Mouse (Mus musculus): Measurements from ENCODE around the gene Teddm3. TPM values are rescaled to one million over a fixed set of nuclear protein-coding genes. Genes with fewer than 3 reads are reported as not detected.
"Not testable (repeated sequence)": the region's sequence is repeated elsewhere in the genome, so short reads cannot be mapped to it uniquely, and the experiment has no call there.

The Teddm3 gene
- total RNA-seq, 2 experiments from 2014 or later = 1.2 TPM

DNA sequence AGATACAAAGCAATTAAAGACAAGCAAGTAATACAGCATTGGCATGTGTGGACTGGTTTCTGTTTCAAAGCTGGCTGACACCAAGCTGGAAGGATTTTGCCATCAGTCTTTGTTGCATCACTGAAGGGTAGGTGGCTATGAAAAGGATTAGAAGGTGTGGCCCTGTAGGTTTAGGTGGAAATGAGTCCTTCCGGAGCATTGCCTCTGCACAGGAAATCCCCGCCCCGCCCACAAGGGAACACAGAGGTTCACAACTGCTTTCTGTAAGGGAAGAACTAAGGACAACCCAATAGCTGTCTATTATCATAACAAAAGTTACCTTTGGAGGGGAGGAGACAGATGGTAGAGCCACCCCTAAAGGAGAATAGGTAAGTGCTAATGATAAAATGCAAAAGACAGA is 9.6 kb upstream of the Teddm3 start:
- DNase-seq (ENCODE audit: low spot score in 2 of 2) = not testable (repeated sequence)
- intact Hi-C loops (cut with DNase I) = loop anchor here (10.0 kb wide), 1 partner anchor 89 kb away; no protein-coding TSS in a partner anchor

- DNase-seq (ENCODE audit: low spot score in 2 of 2); intact Hi-C loops (cut with DNase I): not testable (repeated sequence)
Observed at GRCm38 (mm10) chr16:21159226-21159625, 5.4 kb upstream of the Teddm3 start.

- intact Hi-C loops (cut with DNase I); DNase-seq (ENCODE audit: low spot score in 2 of 2): not testable (repeated sequence)
Observed at GRCm38 (mm10) chr16:21156261-21156660, 2.5 kb upstream of the Teddm3 start.

DNA sequence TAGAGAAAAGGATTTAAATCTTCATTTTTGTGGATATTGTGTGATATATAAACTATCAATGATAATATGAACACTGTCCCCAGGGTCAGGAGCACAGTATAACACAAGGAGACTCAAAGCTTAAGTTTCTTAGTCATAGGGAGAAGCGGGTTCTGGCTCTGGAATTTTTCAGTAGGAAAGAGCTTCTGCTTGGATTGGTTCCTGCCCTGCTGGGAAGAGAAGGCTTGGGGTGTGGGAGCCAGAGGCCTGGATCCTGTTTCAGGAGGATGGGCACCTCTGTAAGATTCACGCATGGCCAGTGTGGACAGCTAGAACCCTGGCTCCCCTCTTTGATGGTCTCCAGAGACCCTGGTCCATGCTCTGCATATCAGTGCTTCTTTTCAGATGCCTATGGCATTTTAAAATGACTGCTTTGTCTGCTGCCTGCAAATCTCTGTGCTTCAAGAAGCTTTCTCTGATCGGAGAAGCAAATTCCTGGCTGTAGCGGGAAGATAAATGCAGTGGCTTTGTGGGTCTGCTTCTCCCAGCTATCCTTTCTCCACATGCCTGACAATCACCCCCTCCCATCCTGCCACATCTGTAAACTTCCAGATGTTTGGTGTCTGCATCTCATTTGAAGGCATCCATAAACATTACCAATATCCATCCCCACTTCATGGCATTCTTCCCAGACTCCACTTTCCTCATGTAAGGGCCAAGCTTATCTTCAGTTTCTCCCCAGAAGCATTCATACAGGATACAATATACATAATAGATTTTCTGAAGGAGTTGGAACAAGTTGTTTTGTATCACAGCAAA is 2.0 kb downstream of the Teddm3 start:
- intact Hi-C loops (cut with DNase I) = no loop called here
- DNase-seq (ENCODE audit: low spot score in 2 of 2) = peak in 1 of 2 experiments; percentile 20

- DNase-seq (ENCODE audit: low spot score in 2 of 2) = no peak
- intact Hi-C loops (cut with DNase I) = no loop called here
Observed at GRCm38 (mm10) chr16:21149896-21150295, 3.9 kb downstream of the Teddm3 start.

DNA sequence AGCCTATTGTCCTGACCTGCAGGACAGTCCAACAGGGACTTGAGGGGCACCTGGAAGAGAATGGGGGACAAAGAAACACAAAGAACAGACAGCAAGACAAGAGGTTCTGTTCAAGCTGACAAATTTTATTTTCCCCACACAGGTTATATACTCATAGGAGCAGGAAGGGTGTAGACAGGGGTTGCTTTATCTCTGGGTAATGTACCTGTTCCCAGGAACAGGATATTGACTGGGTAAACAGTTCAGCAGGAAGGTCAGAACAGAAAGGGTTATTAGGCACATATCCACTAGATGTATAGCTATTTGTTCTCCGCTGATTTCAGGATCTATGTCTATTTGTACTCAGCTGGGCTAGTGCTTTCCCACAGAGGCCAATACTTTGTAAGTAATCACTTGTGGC is 5.3 kb downstream of the Teddm3 start:
- DNase-seq (ENCODE audit: low spot score in 2 of 2); intact Hi-C loops (cut with DNase I): not testable (repeated sequence)

DNA sequence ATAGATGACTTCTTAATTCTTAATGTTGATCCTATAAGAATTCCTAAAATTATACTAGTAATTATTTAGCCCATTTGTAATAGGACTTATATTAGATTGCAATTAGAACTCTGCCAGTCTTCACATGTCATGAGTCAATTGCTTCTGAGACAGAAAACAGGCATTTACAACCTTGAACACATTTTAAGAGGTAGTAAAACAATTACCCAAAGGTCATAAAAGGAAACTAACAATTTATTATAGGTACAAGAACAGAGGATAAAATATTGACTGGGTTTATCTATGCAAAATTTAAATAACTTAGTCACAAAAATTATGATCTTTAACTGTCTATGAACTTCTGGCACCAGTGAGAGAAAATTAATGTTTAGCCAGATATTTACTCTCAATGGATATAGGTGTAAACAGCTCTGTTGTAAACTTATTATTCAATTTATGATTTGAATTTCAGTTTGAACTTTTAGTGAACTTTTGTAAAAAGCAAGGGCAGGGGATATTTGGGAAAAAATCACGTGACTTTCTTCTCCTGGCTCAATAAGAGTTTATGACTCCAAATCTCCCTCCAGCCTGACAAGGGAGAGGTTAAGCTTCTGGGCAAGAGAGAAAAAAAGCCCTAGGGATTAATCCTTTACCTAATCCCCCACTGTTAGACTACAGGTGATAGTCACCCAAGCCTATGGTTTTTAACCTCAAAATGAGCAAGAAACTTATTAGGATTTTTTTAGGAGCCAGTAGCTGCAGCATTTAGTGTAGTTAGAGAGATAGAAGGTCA is 17.3 kb downstream of the Teddm3 start:
- DNase-seq (ENCODE audit: low spot score in 2 of 2) = no peak
- intact Hi-C loops (cut with DNase I) = no loop called here

DNA sequence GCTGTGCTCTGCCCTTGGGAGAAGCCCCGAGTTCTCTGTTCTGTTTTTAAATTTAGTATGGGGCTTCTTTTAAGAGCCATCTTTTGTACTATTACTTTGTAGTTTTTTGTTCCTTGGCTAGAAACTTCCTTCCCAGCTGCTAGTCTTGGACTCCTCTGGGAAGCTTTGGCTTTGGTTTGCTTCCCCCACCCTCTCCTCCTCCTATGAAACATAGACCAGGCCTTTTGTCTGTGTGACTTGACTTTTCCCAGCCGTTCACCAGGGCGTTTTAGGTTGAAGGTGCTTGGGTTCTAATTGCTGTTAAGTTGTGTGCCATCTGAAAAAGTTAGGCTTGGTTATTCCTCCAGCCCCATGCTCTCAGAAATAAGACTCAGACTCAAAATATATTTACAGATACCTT is 26.1 kb downstream of the Teddm3 start:
- intact Hi-C loops (cut with DNase I) = not testable (repeated sequence)

DNA sequence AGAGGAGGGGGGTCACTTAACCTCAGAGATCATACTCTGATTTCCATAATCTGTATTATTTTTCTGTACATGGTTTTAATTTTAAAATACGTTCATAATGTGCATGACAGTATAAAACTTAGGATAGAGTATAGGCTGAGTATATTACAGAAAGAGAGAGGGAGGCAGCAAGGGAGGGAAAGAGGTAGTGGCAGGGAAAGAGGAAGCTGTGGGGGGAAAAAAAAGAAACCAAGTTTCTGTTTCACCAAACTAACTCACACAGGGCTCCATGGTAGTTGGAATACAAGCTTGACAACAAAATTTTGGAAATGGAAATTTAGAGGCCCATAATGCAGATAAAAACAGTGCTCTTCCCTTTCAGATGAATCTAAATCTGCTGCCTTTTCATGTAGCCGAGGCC is 31.0 kb downstream of the Teddm3 start:
- intact Hi-C loops (cut with DNase I); DNase-seq (ENCODE audit: low spot score in 2 of 2): not testable (repeated sequence)

More for the DNA sequence above, 26.1 kb downstream of the Teddm3 start:
- not testable (repeated sequence) for DNase-seq (ENCODE audit: low spot score in 2 of 2)

DNA sequence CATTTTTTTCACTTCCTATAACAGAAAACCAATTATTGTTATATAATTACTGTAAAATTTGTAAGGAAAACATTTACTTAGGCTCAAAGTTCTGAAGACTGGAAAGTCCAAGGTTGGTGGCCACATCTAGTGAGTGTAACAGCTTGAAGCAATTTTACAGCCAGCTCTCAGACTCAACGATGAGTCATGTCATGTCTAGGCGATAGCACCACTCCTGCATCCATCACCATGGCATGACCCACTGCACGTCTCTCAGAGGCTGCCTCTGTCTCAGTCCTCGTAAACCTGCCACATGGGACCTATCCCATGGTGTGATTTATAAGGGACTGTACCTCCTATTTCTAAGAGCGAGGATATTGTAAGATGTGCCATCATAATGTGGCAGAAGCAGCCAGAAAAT is 37.7 kb downstream of the Teddm3 start:
- intact Hi-C loops (cut with DNase I) = no loop called here
- DNase-seq (ENCODE audit: low spot score in 2 of 2) = no peak

- intact Hi-C loops (cut with DNase I) = no loop called here
- DNase-seq (ENCODE audit: low spot score in 2 of 2) = peak in 1 of 2 experiments; percentile 6
Observed at GRCm38 (mm10) chr16:21109473-21109872, 44.3 kb downstream of the Teddm3 start.

Other genes starting within 250 kb of the Teddm3 start
- gene Ephb3, start 50.8 kb upstream of the Teddm3 start, total RNA-seq (2021) = 10 to 100 TPM; 22.0 to 30.4 TPM